Mouse (Mus musculus) forebrain, embryonic 13.5 days (tissue): ENCODE measurements around the gene Tdrd3. TPM values are rescaled to one million over a fixed set of nuclear protein-coding genes. Genes with fewer than 3 reads are reported as not detected.
A peak's percentile ranks its signal among the peaks of the same experiment; 100 is the strongest.

Experiments used
- ATAC-seq: fragments of 200-750 bp; cut with Nextera tagmentation; 2 replicates; pipeline ENCODE4 v1.8.0; 2017
- H3K27ac ChIP-seq: fragments of 300-500 bp; sonication (generic); 2 replicates; pipeline ENCODE4 v1.5.1; 2015; ENCODE audit warnings: inconsistent platforms, mild to moderate bottlenecking, moderate library complexity
- H3K27me3 ChIP-seq: fragments of 300-500 bp; sonication (generic); 2 replicates; pipeline ENCODE4 v1.6.1; 2015; ENCODE audit warnings: mild to moderate bottlenecking, inconsistent platforms
- H3K36me3 ChIP-seq: fragments of 300-500 bp; sonication (generic); 2 replicates; pipeline ENCODE4 v1.6.1; 2015; ENCODE audit warnings: mild to moderate bottlenecking, inconsistent platforms; ENCODE audit not compliant: poor library complexity, severe bottlenecking
- H3K4me1 ChIP-seq: fragments of 300-500 bp; sonication (generic); 2 replicates; pipeline ENCODE4 v1.6.1; 2015; ENCODE audit warnings: inconsistent platforms
- H3K4me2 ChIP-seq: fragments of 300-500 bp; sonication (generic); 2 replicates; pipeline ENCODE4 v1.6.1; 2015; ENCODE audit warnings: inconsistent platforms, mild to moderate bottlenecking, moderate library complexity
- H3K4me3 ChIP-seq: fragments of 300-500 bp; sonication (generic); 2 replicates; pipeline ENCODE4 v1.5.1; 2015; ENCODE audit warnings: mild to moderate bottlenecking, inconsistent platforms
- H3K9ac ChIP-seq: fragments of 300-500 bp; sonication (generic); 2 replicates; pipeline ENCODE4 v1.6.1; 2015; ENCODE audit warnings: mild to moderate bottlenecking, inconsistent platforms
- H3K9me3 ChIP-seq: fragments of 300-500 bp; sonication (generic); replicated peaks from 2 replicates; pipeline ENCODE4 v1.6.1; 2016; ENCODE audit warnings: inconsistent platforms
- WGBS: fragments of 180-500 bp; shearing (Covaris S2); methylation state at CpG from one replicate; pipeline ENCODE4 v1.1.7; 2015; 5-methylcytosine and 5-hydroxymethylcytosine counted together
- polyA plus RNA-seq: library from polyadenylated mRNA; unstranded; fragments of >200 nt; fragmentation: Nextera tagmentation; extraction: Ambion mirVana; gene quantifications from 2 replicates; pipeline ENCODE4 v1.2.1, GENCODE M21; 2015

Tdrd3 gene
- polyA plus RNA-seq, 1 experiment from 2014 or later, result 48.1 TPM

- no peak for ATAC-seq
- Histone ChIP-seq H3K4me2 (no peak overlapping the region), H3K27me3 (no peaks in the 10 kb centered on the region), H3K9ac (no peak overlapping the region), H3K4me3 (no peak overlapping the region), H3K4me1 (no peaks in the 10 kb centered on the region; the same call in 1 of the 2 replicates), H3K27ac (no peak overlapping the region), H3K36me3 (no peaks in the 10 kb centered on the region), H3K9me3 (no peaks in the 10 kb centered on the region)
- WGBS, result 46% methylated on average over 4 of the region's 4 CpGs
These were observed 100.9 kb downstream of the Tdrd3 start for GRCm38 (mm10) chr14:87517381-87517780.

- Histone ChIP-seq H3K27me3 (no peaks in the 10 kb centered on the region), H3K4me3 (no peak overlapping the region), H3K27ac (no peak overlapping the region), H3K36me3 (no peaks in the 10 kb centered on the region), H3K4me2 (no peak overlapping the region), H3K9ac (no peak overlapping the region), H3K9me3 (no peaks in the 10 kb centered on the region), H3K4me1 (no peaks in the 10 kb centered on the region)
- no peak for ATAC-seq
- 83% methylated on average over 8 of the region's 8 CpGs for WGBS
These were observed 115.4 kb downstream of the Tdrd3 start for GRCm38 (mm10) chr14:87531847-87532246.

GRCm38 (mm10) chr14:87537127-87537819 is 120.8 kb downstream of the Tdrd3 start:
- ATAC-seq, result no peak
- whole genome bisulfite sequencing, result 55% methylated on average over 4 of the region's 4 CpGs

GRCm38 (mm10) chr14:87549986-87550385 is 133.5 kb downstream of the Tdrd3 start:
- Histone ChIP-seq H3K27me3 (no peaks in the 10 kb centered on the region), H3K36me3 (peaks cover 14% of the 10 kb centered on the region), H3K4me1 (no peaks in the 10 kb centered on the region), H3K9me3 (no peaks in the 10 kb centered on the region), H3K9ac (no peak overlapping the region), H3K4me2 (no peak overlapping the region), H3K4me3 (no peak overlapping the region), H3K27ac (no peak overlapping the region)
- ATAC-seq, result no peak
- 93% methylated on average over 6 of the region's 6 CpGs for WGBS

More at GRCm38 (mm10) chr14:87537127-87537819, 120.8 kb downstream of the Tdrd3 start:
- Histone ChIP-seq H3K27ac (no peak overlapping the region), H3K4me3 (no peak overlapping the region), H3K27me3 (no peaks in the 10 kb centered on the region), H3K4me1 (no peaks in the 10 kb centered on the region), H3K9ac (no peak overlapping the region), H3K9me3 (no peaks in the 10 kb centered on the region), H3K4me2 (no peak overlapping the region), H3K36me3 (peaks cover 12% of the 10 kb centered on the region)

GRCm38 (mm10) chr14:87552211-87552610 is 135.8 kb downstream of the Tdrd3 start:
- ATAC-seq, result no peak
- no peak overlapping the region for H3K9ac ChIP-seq
- no peaks in the 10 kb centered on the region for H3K4me1 ChIP-seq
- H3K4me2 ChIP-seq, result no peak overlapping the region
- H3K27me3 ChIP-seq, result no peaks in the 10 kb centered on the region
- WGBS, result 71% methylated on average over 3 of the region's 3 CpGs
- no peaks in the 10 kb centered on the region for H3K9me3 ChIP-seq
- 0 out of 2 replicates have a peak, but pooled peaks cover 1% of the 10 kb centered on the region for H3K36me3 ChIP-seq
- no peak overlapping the region for H3K4me3 ChIP-seq
- no peak overlapping the region for H3K27ac ChIP-seq

DNA sequence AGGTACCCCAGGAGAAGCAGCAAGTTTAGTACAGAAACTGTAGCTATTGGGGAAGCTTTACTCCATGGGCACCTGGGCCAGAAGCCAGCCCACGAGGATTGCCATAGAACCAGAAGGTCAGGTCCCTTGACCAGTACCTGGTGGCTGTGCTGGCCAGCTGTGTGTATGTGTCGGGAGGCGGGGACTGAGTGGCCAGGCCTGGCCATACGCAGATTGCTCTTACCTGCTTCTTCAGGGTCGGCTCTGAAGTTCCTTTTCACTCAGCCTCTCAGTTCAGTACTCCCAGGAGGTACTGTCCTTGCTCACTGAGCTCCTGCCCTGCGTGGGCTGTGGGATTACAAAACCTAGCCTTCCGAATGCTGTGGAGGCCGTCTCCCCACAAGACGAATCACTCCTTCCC is 147.4 kb downstream of the Tdrd3 start:
- Histone ChIP-seq H3K4me1 (peaks cover 17% of the 10 kb centered on the region), H3K27me3 (no peaks in the 10 kb centered on the region), H3K27ac (no peak overlapping the region), H3K4me2 (no peak overlapping the region), H3K9me3 (no peaks in the 10 kb centered on the region), H3K36me3 (no peaks in the 10 kb centered on the region), H3K4me3 (no peak overlapping the region), H3K9ac (no peak overlapping the region)
- 89% methylated on average over 9 of the region's 9 CpGs for WGBS
- no peak for ATAC-seq

DNA sequence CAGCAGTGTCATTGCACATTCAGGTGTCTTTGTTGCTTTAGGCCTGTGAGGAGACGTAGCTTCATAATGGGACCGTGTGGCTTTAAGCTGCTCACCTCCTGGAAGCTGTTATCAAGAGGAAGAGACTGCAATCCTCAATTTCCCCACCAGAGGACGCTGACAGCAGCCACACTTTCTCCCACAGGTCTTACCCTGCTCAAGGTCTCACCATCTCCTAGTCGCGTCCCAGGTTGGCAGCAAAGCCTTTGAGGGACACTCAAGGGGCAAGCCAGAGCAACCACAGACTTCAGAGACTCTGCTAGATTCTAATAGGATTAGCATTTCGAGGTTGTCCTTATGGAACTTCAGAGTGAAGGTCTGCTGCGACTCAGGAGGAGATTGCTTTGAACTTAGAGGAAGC is 149.8 kb downstream of the Tdrd3 start:
- Histone ChIP-seq H3K4me2 (no peak overlapping the region), H3K9me3 (no peaks in the 10 kb centered on the region), H3K27me3 (no peaks in the 10 kb centered on the region), H3K36me3 (no peaks in the 10 kb centered on the region), H3K4me1 (peaks cover 17% of the 10 kb centered on the region), H3K4me3 (no peak overlapping the region), H3K9ac (no peak overlapping the region), H3K27ac (no peak overlapping the region)
- no peak for ATAC-seq
- WGBS, result 22% methylated on average over 7 of the region's 7 CpGs

GRCm38 (mm10) chr14:87567034-87567461 is 150.6 kb downstream of the Tdrd3 start:
- 38% methylated on average over 3 of the region's 3 CpGs for WGBS
- ATAC-seq, result peak; percentile 48; the same call in 1 of the 2 replicates
- H3K36me3 ChIP-seq, result no peaks in the 10 kb centered on the region
- no peak overlapping the region for H3K4me3 ChIP-seq
- H3K4me2 ChIP-seq, result no peak overlapping the region
- H3K9ac ChIP-seq, result no peak overlapping the region
- no peaks in the 10 kb centered on the region for H3K9me3 ChIP-seq
- no peaks in the 10 kb centered on the region for H3K27me3 ChIP-seq
- H3K4me1 ChIP-seq, result peaks cover 17% of the 10 kb centered on the region
- no peak overlapping the region for H3K27ac ChIP-seq

DNA sequence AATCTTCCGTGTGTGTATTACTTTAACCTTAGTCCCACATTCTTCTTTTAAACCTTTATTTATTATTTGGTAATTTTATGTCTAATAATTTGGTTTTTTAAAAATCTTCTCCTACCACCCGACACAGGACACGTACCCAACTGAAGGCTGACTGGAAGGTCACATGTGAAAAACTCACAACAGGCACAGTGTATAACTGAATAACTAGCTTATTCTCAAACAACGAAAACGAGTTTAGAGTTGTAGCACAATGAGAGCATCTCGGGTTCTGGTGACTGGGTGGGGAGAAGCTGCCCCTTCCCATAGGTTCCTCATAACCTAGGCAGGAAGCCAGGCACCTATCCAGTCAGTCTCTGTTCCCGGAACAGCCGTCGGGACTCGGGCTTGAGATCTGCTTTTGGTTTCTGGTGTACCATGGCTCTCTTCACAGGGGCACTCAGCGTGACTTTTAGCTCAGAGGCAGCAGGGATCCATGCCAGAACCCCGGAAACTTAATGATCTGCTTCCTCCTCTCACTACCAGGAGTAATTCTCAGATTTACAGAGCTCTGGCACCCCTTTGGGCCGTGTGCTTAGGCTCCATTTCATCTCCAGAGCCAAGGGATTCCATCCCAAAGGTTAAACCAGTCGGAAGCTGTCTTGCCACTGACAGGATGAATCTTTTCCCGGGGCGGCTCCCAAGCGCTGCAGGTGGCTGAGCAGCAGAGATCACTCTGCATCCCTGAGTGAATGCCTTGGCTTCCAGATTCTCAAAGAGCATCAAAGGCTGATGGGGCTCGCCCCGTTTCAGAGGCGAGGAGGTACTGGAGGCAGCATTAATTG is 151.4 kb downstream of the Tdrd3 start:
- 18% methylated on average over 20 of the region's 20 CpGs for WGBS
- ATAC-seq, result peak; percentile 52

DNA sequence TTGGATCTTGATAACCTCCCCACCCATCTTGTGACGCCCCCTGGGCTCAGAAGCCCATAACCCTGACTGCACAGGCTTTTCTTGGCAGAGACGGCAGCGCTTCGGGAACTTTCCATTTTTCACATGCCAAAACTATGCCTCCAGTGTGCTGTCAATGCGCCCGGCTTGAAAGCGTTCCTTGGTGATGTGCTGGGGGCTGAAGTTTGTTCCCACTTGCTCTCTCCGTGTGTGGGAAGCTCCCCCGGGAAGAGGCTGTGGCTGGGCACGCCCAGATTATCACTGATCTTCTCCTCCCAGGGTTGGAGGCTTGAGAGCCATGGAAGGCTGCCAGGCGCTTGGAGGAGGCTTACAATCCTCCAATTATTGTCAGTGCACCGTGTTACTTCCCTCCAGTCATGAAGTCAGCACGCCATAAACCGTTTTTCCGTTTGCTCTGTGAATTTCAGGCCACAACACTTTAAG is 152.0 kb downstream of the Tdrd3 start:
- peaks cover 17% of the 10 kb centered on the region for H3K4me1 ChIP-seq
- no peak overlapping the region for H3K9ac ChIP-seq
- H3K4me3 ChIP-seq, result peak overlapping the region; percentile 30
- H3K27me3 ChIP-seq, result no peaks in the 10 kb centered on the region
- 17% methylated on average over 15 of the region's 15 CpGs for WGBS
- no peaks in the 10 kb centered on the region for H3K36me3 ChIP-seq
- H3K9me3 ChIP-seq, result no peaks in the 10 kb centered on the region
- H3K27ac ChIP-seq, result no peak overlapping the region
- peak; percentile 59 for ATAC-seq
- H3K4me2 ChIP-seq, result peak overlapping the region; percentile 60

More for the DNA sequence above, 151.4 kb downstream of the Tdrd3 start:
- peaks cover 17% of the 10 kb centered on the region for H3K4me1 ChIP-seq
- H3K4me3 ChIP-seq, result peak overlapping the region; percentile 30
- no peak overlapping the region for H3K9ac ChIP-seq
- no peaks in the 10 kb centered on the region for H3K9me3 ChIP-seq
- H3K27ac ChIP-seq, result no peak overlapping the region
- peak overlapping the region; percentile 60 for H3K4me2 ChIP-seq
- H3K27me3 ChIP-seq, result no peaks in the 10 kb centered on the region
- H3K36me3 ChIP-seq, result no peaks in the 10 kb centered on the region

GRCm38 (mm10) chr14:87569471-87569870 is 153.0 kb downstream of the Tdrd3 start:
- Histone ChIP-seq H3K27ac (no peak overlapping the region), H3K9me3 (no peaks in the 10 kb centered on the region), H3K4me3 (no peak overlapping the region), H3K4me2 (no peak overlapping the region), H3K9ac (no peak overlapping the region), H3K36me3 (no peaks in the 10 kb centered on the region), H3K27me3 (no peaks in the 10 kb centered on the region), H3K4me1 (peaks cover 17% of the 10 kb centered on the region)
- 98% methylated on average over 2 of the region's 2 CpGs for WGBS
- no peak for ATAC-seq

GRCm38 (mm10) chr14:87572453-87572852 is 156.0 kb downstream of the Tdrd3 start:
- 71% methylated on average over 5 of the region's 5 CpGs for WGBS
- Histone ChIP-seq H3K4me1 (peaks cover 13% of the 10 kb centered on the region; the same call in 1 of the 2 replicates), H3K9me3 (no peaks in the 10 kb centered on the region), H3K27ac (no peak overlapping the region), H3K4me2 (no peak overlapping the region), H3K4me3 (no peak overlapping the region), H3K9ac (no peak overlapping the region), H3K36me3 (no peaks in the 10 kb centered on the region), H3K27me3 (no peaks in the 10 kb centered on the region)
- ATAC-seq, result no peak
